Comparison of ENCODE assay signal across 9 mouse cellular contexts in the genomic region with DNA sequence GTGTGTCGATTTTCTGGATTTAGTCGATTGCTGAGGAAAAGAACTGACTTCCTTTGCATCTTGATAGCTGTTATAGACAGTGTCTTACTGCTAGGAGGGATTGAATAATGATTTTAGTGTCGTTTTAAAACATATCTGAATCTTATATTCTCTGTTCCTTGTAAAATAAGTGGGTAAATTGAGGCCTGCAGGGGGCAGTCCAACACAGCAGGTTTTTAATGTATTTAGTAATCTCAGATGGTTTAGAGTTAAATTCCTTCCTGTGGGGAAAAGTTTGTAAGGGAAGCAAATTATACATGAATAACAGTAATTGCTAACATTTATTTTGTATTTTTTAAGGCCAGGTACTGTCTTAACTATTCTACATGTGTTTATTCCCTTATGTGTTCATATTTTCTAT.
DNase-seq lines count a peak whose midpoint lies in the region; ATAC-seq and TF ChIP-seq lines count a peak whose summit lies in the region.
"Had no signal": no experiment of that assay in that cellular context is flagged by ENCODE, and none has a peak within 500 bp of the region (broad histone marks: within the 10 kb centered on the region; RNA-seq: fewer than 3 reads in every experiment).

No protein-coding gene starts in this region.

- no peak overlapping the region for H3K4me3 ChIP-seq in hindbrain, embryonic 11.5 days (ENCODE audit: low read depth, low read length)
- no peak overlapping the region for H3K4me3 ChIP-seq in hindbrain, embryonic 13.5 days
- no peak overlapping the region for H3K4me3 ChIP-seq in E14TG2a.4 (replicated peaks; ENCODE audit: low read length)
- H3K4me3 ChIP-seq: limb, embryonic 15.5 days had no signal

- H3K9ac ChIP-seq in hindbrain, embryonic 11.5 days (ENCODE audit: low read depth, low read length) = no peak overlapping the region
- H3K9ac ChIP-seq in hindbrain, embryonic 13.5 days = no peak overlapping the region
- H3K9ac ChIP-seq: limb, embryonic 15.5 days had no signal

- no peaks in the 10 kb centered on the region for H3K36me3 ChIP-seq in hindbrain, embryonic 11.5 days (ENCODE audit: control insufficient read depth, insufficient read depth, low read length)
- H3K36me3 ChIP-seq in hindbrain, embryonic 13.5 days = no peaks in the 10 kb centered on the region
- H3K36me3 ChIP-seq in E14TG2a.4 (ENCODE audit: insufficient read depth, low read length) = peaks cover 6% of the 10 kb centered on the region

- H3K27me3 ChIP-seq in hindbrain, embryonic 11.5 days (ENCODE audit: control insufficient read depth, insufficient read depth, low read length) = no peaks in the 10 kb centered on the region
- no peaks in the 10 kb centered on the region for H3K27me3 ChIP-seq in hindbrain, embryonic 13.5 days
- H3K27me3 ChIP-seq in E14TG2a.4 (ENCODE audit: insufficient read depth, low read length) = no peaks in the 10 kb centered on the region
- H3K27me3 ChIP-seq: limb, embryonic 15.5 days had no signal

- no peak for ATAC-seq in hindbrain, embryonic 11.5 days (ENCODE audit: low FRiP score)
- no peak for ATAC-seq in hindbrain, embryonic 13.5 days (ENCODE audit: low FRiP score)
- no peak for ATAC-seq in megakaryocyte, adult 5-6 weeks (ENCODE audit: poor library complexity, severe bottlenecking)

- H3K4me1 ChIP-seq in hindbrain, embryonic 11.5 days (replicated peaks; ENCODE audit: control insufficient read depth, insufficient read depth, low read length) = peaks cover 3% of the 10 kb centered on the region
- peaks cover 5% of the 10 kb centered on the region for H3K4me1 ChIP-seq in hindbrain, embryonic 13.5 days (replicated peaks)
- H3K4me1 ChIP-seq in E14TG2a.4 (replicated peaks; ENCODE audit: low read depth, low read length) = peaks cover 33% of the 10 kb centered on the region

- 81% methylated on average over 3 of the region's 3 CpGs for WGBS in hindbrain, embryonic 11.5 days
- 69% methylated on average over 3 of the region's 3 CpGs for WGBS in hindbrain, embryonic 13.5 days

- DNase-seq in hindbrain, embryonic 11.5 days (ENCODE audit: low spot score) = peak; percentile 52
- DNase-seq in B cell, adult 2 months = peak; percentile 76 to 79
- DNase-seq in embryo, embryonic 11.5 days (ENCODE audit: low read depth, low spot score) = peak; percentile 14
- peak; percentile 21 to 34 for DNase-seq in layer of hippocampus, postnatal 36 days
- peak; percentile 75 to 77 for DNase-seq in right cerebral cortex, adult 2 months (ENCODE audit: low spot score in 2 of 2)

- H3K9me3 ChIP-seq in hindbrain, embryonic 11.5 days (ENCODE audit: control insufficient read depth, low read length) = no peaks in the 10 kb centered on the region
- H3K9me3 ChIP-seq in hindbrain, embryonic 13.5 days = no peaks in the 10 kb centered on the region
- no peaks in the 10 kb centered on the region for H3K9me3 ChIP-seq in E14TG2a.4 (ENCODE audit: low read length)
- H3K9me3 ChIP-seq: limb, embryonic 15.5 days had no signal

- peak; percentile 60 for TF ChIP-seq CTCF in E14TG2a.4 (conservative IDR thresholded peaks at IDR 0.05; ENCODE audit: low read length)

- no peak overlapping the region for H3K4me2 ChIP-seq in hindbrain, embryonic 11.5 days (replicated peaks; ENCODE audit: low read depth, low read length)
- no peak overlapping the region for H3K4me2 ChIP-seq in hindbrain, embryonic 13.5 days
- H3K4me2 ChIP-seq: limb, embryonic 15.5 days had no signal

- no peak overlapping the region for H3K27ac ChIP-seq in hindbrain, embryonic 11.5 days (ENCODE audit: low read depth, low read length)
- H3K27ac ChIP-seq in hindbrain, embryonic 13.5 days = no peak overlapping the region
- H3K27ac ChIP-seq: limb, embryonic 15.5 days had no signal

Comparison
In these comparisons a context has a peak if more than half of its experiments do, and no peak if none do; other contexts are left out.
1. DNase-seq: peak in every context shown above with its lines; median percentile 78 in B cell, adult 2 months; 76 in right cerebral cortex, adult 2 months; 52 in hindbrain, embryonic 11.5 days; 28 in layer of hippocampus, postnatal 36 days; 14 in embryo, embryonic 11.5 days.